Mouse (Mus musculus) kidney, adult 9 months (tissue): ENCODE data around the gene Adamts5.

Source experiments
- DNase-seq: peaks from one replicate; pipeline ENCODE4 v3.0.0; 2022

Gene Adamts5

DNA sequence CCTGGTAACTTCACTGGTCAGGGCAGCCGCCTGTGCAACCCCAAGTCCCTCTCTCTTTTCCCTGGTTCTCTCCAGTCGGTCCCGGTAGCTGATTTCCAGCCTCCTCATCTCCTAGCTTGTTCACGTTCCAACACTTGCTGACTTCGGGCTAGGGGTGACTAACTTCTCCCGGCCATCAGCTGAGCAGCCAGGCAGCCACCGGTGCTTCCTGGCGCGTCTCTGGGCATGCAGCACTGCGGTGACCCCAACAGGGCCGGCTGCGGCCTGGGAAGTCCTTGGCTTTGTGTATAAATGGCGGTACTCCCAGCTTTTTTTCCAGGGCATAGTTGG is at the start of gene Adamts5:
Adamts5 (minus strand) TSS at position 248 of the 330 bp plus-strand sequence.
- DNase-seq = no peak

DNA sequence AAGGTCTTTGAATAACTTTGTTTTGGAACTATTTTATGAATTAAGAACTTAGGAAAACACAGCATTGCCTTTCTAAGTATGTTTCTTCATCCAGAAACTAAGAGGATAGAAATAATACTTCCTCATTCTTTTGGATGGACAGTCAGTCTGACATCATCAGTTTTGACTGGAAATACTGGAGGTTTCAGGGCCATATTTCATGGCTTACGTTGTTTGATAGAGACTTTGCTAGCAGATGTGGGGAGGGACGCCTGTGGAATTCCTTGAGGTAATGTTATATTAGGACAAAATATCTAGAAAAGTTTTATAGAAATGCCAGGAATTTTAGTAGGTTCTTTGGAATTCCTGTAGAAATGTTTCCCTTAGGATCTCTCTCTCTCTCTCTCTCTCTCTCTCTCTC is 48.7 kb upstream of the Adamts5 start:
- DNase-seq = no peak

DNA sequence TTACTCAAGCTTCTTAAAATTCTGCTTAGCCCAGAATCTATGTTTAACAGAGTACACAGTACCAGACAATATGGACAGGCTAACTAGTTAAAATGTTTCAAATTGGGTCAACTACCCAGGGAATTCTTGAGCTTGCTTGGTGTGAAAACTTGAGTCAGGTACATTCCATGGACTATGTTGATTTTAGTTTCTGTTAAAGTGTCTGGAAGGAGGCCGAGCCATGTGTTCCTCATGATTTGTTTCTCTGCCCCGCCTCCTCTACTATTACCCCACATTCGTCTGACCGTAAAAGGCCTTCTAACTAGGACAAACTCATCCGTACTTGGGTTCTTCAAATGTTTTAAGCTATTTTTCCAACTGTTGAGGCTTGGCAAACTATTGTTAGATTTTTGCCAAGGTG is 24.4 kb upstream of the Adamts5 start:
- peak; percentile 13 for DNase-seq

DNA sequence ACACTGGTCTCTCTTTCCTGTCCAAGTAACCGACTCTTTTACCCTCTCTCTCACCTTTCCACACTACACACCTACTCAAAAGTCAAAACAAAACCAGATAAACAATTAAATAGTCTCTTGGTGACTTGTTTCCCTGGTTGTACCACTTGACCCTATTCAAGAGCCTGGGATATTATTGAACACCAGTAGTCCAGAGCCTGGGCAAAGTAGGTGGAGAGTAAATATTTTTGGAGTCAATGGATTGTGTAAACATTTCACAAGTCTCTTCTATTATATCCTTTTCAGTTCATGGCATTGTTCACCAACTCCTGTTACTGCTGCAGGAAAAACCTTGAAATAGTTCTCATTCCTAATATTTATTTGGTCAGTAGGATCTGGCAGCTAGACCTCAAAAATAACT is 20.8 kb upstream of the Adamts5 start:
- DNase-seq = no peak

DNA sequence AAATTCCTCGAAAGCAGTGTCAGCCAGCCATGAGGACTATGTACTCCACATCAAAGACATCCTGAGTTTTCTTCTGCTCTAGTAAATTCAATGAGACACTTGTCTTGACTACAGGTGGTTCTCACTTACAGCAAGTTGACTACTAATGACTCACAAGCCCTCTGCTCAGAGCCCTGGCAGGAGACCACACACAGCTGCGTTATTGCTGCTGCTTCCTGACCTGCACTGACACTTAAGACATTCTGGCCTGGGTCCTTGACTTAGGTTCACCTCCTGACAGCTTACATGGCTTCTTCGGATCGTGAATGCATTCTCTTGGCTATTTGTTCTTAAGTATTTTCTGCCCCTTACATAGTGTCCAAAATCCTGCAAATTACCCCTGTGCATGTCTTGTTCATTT is 18.5 kb upstream of the Adamts5 start:
- DNase-seq = no peak

DNA sequence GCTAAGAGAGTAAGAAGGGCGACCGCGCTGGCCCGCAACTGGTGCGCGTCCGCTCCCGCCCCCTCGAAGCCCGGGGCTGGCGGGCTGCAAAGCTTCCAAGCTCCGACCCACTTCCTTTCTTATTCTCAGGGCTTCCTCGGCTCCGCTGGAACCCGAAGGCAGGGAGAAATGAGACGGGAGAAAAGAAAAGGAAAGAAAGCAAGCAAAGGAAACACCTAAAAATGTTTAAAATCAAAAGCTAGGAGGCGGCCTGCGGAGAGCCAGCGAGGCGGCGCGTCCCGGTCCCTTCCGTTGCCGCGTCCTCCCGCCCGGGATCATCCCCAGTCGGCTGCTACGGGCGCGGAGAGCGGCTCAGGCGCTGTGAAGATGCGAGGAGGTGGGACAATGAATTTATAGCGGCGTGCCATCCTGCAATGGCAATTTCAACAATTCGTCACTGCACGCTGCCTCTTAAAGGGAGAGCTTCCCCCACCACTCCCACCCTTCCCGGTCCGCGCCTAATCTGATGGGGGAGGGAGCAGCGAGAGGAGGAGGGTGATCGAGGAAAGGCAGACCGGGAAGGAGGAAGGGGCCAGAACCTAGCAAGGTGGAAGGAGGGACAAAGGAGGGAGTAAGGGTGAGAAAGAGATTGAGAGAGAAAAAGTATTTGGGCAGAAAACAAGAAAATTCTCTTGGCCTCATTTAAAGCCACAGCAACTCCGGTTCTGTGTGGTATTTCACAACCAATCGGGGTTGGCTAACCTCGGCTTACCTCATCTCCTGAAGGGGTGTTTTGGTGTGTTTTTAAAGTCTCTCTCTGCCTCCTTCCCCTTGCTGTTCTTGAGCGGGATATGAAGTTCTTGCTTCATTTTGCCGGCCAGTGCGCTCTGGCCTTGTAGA is 687 bp downstream of the Adamts5 start:
- peak; percentile 27 for DNase-seq

DNA sequence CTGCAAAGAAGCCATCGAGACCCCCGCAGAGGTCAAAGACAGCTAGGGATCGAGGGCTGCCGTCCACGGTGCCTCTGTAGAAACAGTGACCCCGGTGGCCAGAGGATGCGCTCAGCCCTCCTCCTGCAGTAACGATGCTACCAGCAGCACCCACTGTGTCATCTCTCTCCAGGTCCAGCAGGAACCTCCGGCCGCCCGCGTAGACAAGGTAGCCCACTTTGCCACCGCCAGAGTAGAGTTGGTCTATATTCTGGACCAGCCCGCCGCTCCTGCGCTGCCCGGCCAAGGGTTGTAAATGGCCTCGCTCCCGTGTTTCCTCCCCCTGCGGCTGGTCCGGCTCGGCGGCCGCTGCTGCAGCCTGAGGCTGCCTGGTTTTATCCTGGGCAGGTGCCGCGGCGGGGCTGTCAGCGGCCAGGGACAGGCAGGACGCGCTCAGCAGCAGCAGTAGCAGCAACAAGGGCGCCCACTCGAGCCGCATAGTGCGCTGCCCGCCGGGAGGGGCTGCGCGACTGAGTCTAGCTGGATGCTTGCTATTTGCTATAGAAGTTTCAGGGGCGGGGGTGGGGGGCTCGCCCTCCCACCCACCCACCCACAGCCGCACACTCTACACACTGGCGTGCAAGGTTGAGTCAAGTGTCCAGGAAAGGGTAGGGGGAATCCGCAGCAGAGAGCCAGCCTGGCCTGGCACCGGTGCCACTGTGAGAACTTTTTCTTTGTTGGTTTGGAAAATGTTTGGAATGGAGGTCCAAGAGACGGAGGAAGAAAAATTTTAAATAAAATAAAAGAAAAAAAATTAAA is 1.6 kb downstream of the Adamts5 start:
- DNase-seq = peak; percentile 6

DNA sequence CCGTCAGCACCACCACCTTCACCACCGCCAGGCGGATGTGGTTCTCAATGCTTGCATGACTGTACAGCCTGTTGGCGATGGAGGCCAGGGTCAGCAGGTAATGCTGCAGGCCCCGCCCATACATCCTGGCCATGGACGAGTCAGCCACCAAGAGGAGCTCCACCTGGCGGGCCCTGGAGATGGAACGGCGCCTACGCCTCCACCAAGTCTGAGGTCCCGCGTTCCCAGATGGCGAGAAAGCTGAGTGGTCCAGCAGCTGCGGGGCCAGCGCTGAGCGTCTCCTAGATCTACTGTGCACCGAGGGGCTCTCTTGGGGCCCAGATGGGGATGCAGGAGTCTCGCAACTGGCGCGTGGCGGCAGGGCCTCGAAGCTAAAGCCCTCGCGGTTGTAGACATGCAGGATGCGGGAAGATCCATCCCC is 2.3 kb downstream of the Adamts5 start:
- peak; percentile 14 for DNase-seq

DNA sequence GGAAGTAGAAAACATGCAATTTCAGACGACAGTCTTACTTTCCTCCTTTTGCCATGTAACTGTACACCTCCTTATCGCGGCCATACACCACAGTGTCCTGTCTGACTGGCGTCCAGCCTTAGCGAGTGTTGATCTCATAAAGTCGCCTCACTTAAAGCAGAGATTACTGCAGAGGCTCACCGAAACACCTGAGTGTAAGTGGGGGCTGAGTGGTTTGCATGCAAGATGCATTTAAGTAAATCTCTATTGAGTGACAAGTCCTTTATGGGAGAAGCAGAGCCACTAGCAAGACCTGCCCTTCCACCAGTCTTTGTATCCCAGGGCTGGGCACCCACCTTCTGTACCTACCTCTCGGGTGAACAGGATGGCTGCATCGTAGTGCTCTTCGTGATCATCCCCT is 2.8 kb downstream of the Adamts5 start:
- no peak for DNase-seq

DNA sequence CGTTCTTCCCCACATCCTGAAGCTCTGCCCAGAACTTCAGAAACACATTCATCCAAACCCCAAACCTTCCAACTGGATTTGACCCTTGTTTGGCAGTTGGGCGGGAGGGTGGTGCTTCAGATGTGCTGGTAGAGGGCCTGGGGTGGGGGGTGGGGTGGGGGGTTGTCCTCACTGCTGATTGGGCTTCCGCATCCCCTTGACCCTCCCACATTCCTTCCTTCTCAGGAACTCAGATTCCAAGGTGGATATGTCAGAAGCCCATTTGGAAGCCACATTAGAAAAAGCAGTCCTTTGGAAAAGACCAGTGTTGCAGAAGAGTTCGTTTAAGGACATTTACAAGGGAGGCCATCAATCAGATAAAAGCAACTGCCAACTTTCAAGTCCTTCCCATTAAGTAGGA is 3.2 kb downstream of the Adamts5 start:
- DNase-seq = peak; percentile 43

DNA sequence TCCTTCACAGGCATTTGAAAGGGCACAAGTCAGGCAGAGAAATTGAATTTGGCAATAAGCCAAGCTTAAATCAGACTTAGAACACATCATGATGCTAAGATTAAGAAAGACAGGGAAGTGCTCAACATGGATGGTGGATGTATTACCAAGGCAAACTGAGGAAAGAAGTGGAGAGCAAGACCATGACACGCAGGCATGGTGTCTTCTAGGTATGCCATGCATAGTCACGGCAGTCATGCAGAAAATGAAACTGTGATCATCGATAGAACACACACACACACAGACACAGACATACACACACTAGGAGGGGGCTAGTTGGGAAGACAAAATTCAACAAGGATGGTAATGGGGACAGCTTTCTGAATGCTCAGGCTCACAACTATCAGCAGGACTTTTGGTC is 3.8 kb downstream of the Adamts5 start:
- DNase-seq = no peak

DNA sequence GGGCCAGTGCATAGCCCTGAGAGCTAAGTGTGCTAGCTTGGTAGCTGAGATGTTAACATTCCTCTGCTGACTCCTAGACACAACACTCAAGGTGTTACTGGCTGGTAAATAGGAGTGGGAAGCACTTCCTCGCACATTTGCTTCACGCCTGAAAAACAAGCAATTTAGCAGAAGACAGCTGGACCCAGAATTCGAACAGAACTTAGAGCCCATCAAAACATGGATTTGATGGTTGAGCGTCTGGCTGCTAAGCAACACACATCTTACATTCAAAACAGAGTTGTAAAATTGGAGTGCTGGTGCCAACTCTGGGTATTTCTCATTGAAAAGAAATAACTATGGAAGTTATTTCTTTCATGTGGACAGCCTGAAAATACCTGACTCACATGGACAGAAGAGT is 5.7 kb downstream of the Adamts5 start:
- no peak for DNase-seq

DNA sequence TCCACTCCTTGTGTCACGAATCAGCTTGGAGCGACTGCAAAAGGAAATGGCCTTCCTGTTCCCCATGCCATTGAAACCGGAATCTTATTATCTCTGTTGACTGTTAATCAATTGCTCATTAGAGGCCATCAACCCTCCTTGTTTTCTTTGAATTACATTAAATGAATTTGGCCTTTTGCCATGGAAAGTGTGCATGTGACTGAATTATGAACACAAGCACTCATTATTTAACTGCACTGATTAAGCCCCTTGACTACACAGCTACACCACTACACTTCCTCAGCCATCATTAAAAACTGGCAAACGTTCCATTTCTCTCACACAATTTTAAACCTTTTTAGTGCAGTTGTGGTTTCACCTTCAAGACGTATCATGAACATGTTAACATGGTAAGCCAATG is 11.8 kb downstream of the Adamts5 start:
- no peak for DNase-seq

DNA sequence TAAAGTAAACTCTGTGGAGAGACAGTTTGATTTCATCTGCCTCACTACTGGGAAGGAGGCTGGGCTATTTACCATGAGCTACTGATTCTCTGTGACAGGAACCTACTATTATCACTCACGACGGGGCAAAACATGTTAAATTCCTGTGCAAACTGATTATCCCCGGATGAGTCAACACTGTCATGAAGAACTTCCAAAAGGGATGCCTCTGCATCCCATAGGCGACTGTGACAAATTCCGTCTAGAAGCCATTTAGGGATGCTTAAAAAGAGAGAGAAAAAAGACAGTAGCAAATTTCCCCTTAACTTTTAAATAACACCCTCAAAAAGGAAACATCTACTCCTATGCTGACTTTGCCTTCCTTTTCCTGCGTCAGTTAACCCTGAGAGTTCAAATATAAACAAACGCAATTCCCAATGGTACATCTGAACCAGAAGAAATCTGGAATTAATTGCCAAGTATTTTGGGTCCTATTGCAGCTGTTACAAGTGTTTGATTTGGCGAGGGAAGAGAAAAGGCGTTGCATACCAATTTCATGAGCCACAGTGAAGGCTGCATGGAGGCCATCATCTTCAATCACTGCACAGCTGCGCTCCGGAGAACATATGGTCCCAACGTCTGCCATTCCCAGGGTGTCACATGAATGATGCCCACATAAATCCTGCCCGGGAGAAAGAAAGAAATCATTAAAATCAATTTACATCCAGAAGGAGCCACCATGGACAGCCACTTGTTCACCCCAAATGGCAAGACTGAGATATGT is 14.2 kb downstream of the Adamts5 start:
- peak; percentile 20 for DNase-seq

DNA sequence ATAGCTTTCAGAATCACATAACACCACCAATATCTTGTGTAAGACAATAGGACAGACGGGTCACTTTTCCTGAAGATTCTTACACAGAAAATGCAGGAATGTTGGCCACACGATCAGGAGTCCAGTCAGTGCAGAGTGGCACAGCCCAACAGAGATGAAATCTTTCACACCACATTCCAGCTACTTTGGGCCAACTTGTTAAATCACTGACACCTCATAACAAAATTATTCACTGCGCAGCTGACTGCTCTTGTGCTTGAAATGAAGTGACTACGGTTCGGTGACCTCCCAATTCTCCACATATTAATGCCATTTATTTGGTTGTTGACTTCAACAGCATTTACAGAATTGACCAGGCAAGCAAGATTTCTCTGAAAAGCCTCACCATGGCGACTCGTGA is 22.6 kb downstream of the Adamts5 start:
- DNase-seq = no peak

DNA sequence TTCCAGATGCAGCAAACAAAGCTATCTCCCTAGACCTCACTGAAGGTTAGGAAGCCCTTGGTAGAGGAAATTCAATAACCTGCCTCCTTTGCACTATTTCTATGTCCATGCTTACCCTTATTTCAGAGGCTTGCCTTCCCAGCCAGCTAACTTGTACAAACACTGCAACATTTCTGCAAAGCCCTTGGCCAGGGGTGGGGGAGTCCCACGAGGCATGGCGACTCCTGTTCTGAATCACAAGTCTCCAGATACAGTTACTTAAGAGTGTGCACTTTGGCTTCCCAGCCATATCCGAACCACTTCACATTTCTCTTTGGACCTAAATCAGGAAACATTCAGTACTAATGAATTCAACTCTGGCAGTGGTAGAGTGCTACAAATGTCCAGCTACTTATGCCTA is 27.5 kb downstream of the Adamts5 start:
- DNase-seq = no peak

DNA sequence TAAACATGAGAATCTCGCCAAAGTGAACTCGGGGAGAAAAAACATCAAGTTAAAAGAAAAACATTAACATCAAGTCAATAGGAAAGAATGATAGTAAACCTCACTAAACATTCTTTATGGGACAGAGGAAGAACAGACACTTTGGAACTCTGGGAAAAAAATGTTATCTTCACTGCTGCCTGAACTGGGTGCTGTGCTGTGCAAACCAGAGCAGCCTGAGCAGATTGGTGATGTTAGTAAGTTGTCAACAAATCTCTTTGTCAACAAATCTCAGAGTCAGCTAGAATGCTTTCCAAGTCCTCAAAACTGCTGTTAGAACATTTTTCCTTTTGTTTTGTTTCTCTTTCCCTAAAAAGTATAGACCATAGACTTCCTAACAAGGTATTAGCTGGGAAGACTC is 29.7 kb downstream of the Adamts5 start:
- peak; percentile 4 for DNase-seq

DNA sequence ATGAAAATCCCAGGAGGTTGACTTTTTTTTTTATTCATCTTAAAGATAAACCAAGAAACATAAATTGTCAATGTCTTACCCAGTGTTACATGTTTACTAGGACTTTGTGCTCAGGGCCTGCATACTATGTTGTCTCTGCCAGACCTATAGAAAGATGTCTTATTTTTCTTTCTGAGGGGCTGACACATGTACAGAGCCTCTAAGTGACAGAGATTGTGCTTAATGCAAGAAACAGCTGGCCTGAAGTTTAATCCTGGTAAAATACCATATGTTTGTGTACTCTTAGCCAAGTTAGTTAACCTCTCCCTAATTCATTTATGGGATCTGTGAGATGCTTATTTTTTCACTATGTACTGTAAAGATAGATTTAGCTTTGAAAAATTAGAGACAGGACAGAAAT is 30.4 kb downstream of the Adamts5 start:
- DNase-seq = no peak

DNA sequence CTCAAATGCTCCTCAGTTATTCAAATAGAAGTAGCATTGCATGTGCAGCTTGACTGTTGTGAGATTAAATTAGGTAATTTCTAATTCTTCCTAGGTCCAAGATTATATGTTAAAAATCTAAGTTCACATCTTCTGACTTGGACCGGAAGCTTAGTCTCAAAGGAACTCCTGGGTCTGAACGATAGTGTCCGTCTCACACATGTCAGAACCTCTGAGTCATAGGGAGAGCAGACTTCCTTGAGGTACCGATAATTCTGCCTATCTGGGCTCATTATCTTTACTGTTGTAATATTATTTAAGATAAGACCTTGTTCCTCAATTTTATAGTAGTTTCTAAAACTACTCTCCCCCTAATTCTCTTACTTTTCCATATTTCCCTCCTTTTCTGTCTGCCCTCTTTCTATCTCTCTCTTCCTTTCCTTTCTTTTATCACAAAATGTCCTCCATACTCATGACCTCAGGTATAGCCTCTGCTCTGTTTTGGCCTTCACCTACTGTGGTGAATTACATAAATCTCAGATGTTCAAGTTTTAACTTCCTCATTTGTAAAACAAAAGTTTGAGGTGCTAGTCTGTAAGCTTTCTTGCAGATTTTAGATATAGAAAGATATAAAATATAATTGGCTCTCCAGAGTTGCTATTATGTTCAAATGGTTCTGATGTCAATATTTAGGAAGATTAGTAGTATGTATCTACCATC is 36.8 kb downstream of the Adamts5 start:
- no peak for DNase-seq

DNA sequence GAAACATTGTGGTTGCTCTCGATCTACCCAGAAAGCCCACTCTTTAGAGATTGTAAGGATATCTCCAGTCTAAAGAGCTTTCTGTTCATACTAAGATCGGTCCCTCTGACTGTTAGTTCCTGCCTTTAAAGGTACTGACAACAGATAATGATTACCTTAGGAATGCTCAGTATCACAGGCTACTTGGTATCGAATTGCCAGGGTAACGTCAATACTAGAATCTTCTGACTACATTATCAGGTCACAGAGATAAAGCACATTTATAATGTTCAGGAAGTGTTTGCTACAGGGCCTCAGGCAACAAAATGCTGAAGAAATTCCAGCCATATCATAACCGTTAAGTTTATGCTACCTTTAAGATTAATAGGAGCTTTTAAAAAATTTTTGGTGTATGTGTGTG is 47.1 kb downstream of the Adamts5 start:
- DNase-seq = no peak

DNA sequence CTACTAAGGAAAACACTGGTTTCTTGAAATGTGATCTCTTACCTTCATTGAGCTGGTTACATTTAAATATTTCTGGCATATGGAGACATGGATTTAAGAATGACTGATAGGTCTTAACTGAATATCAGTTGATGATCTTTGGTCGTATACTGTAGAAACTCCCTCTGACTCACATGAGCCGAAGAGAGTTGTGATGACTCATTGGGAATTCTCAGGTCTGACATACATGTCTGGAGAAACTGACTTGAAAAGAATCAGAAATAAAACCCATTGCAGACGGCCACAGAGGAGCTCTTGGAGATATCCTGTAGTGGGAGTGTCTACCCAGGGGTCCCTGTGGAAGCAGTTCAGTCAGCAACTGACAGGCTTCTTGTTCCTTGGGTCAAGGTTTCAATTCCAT is 74.6 kb downstream of the Adamts5 start:
- DNase-seq = no peak

DNA sequence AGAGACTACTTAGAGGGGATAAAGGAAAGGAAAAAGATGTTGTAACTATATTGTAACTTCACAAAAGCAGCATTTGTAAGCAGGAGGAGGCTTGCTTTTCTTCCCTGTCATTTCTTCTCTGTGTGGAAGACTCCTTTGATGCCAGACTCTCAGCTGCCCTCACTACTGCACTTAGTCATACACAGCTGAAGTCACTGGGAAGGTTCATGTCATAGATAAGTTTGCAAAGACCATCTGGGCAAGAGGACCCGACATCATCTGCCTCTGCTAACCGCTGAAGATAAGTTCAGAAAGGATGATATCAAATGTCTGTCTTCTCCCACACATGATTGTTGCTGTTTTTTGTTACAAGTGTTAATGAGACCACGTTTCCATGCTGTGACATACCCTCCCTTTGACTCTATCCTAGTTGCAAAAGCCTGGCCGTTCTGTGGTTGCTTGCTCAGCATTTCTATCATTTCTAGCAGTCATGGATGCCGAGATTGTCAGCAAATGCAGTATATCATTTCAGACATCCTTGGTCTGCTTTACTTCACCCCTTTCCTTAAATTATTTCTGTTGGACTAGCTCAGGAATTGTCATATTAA is 79.2 kb downstream of the Adamts5 start:
- DNase-seq = no peak
